Mouse (Mus musculus): ENCODE results near the gene Mbtps2. TPM values are rescaled to one million over a fixed set of nuclear protein-coding genes. Genes with fewer than 3 reads are reported as not detected.

The Mbtps2 gene
- polyA plus RNA-seq, 1 experiment from 2014 or later = 20.3 TPM

DNA sequence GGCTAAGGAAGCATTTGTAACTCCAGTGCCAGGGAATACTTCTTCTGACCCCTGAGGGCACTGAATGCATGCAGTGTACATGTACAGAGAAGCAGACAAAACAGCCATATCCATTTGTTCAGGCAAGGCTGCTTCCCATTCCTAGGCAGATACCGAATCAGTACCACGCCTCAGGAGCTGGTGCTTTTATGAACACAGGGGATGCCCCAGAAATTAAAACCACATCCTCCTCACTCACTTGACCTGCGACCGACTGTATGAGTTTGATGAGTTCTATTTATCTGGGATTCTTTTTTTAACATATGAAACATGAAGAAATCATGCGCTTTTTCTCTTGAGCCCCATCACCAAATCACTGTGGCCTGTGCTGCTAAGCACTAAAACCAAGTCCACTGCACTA lies 1.7 kb downstream of the Mbtps2 start:
- Histone ChIP-seq H3K9me3 (replicated peaks) (no peaks in the 10 kb centered on the region), H3K4me1 (replicated peaks) (peaks cover 6% of the 10 kb centered on the region), H3K27me3 (replicated peaks) (no peaks in the 10 kb centered on the region), H3K4me3 (peak overlapping the region; percentile 68; the same call in 1 of the 2 replicates), H3K4me2 (peak overlapping the region; percentile 64), H3K27ac (ENCODE audit: poor library complexity, severe bottlenecking) (no peak overlapping the region), H3K9ac (no peak overlapping the region), H3K36me3 (no peaks in the 10 kb centered on the region)
- no peak for ATAC-seq (ENCODE audit: insufficient number of reproducible peaks, low FRiP score)
- 68% methylated on average over 5 of the region's 5 CpGs for WGBS

DNA sequence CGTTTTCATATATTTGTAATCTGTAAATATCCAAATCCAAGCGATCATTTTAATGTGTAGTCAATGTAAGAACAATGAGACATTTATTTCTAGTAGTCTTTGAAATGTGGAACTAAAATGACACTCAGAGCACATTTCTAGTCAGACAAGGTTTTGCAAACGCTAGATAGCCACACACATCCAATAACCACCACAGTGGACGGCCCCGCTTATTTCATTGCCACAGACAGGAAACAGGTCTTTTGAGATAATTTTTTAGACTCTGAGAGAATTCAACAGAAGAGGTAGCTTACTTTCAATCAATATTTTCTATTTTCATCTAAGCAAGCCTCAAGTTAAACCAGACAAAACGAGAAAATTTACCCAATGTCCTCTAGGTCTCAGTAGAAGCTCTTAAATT lies 2.6 kb downstream of the Mbtps2 start:
- no peak overlapping the region for H3K9ac ChIP-seq
- H3K27ac ChIP-seq (ENCODE audit: poor library complexity, severe bottlenecking) = no peak overlapping the region
- H3K4me2 ChIP-seq = no peak overlapping the region
- no peaks in the 10 kb centered on the region for H3K27me3 ChIP-seq (replicated peaks)
- peaks cover 6% of the 10 kb centered on the region for H3K4me1 ChIP-seq (replicated peaks)
- no peak for ATAC-seq (ENCODE audit: insufficient number of reproducible peaks, low FRiP score)
- 59% methylated on average over 6 of the region's 6 CpGs for WGBS
- no peak overlapping the region for H3K4me3 ChIP-seq
- no peaks in the 10 kb centered on the region for H3K9me3 ChIP-seq (replicated peaks)
- 0 out of 2 replicates have a peak, but pooled peaks cover 2% of the 10 kb centered on the region for H3K36me3 ChIP-seq

DNA sequence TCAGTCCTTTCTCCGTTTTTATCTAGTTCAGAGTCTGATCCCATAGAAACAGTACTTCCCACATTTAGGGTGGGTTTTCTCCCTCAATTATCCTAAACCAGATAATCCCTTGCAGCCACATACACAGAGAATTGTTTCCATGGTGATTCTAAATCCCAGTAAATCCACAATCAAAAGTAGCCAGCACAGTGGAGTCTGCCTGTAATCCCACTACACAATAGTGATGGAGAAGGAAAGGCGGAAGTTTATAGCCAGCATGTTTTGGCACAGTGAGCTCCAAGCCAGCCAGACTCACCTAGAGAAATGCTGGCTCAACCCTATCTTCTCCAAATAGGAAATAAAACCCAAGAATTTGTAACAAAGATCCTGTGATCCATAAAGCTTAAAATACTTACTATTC lies 3.9 kb downstream of the Mbtps2 start:
- ATAC-seq (ENCODE audit: insufficient number of reproducible peaks, low FRiP score) = no peak
- Histone ChIP-seq H3K36me3 (peaks cover 11% of the 10 kb centered on the region), H3K4me3 (no peak overlapping the region), H3K9me3 (replicated peaks) (no peaks in the 10 kb centered on the region), H3K27ac (ENCODE audit: poor library complexity, severe bottlenecking) (no peak overlapping the region), H3K4me2 (no peak overlapping the region), H3K27me3 (replicated peaks) (no peaks in the 10 kb centered on the region), H3K9ac (no peak overlapping the region), H3K4me1 (replicated peaks) (peaks cover 6% of the 10 kb centered on the region)
- WGBS = 73% methylated on average over 2 of the region's 2 CpGs

- no peak for ATAC-seq (ENCODE audit: insufficient number of reproducible peaks, low FRiP score)
- 77% methylated on average over 5 of the region's 5 CpGs for WGBS
- Histone ChIP-seq H3K27ac (ENCODE audit: poor library complexity, severe bottlenecking) (no peak overlapping the region), H3K36me3 (peaks cover 25% of the 10 kb centered on the region), H3K9me3 (replicated peaks) (no peaks in the 10 kb centered on the region), H3K27me3 (replicated peaks) (no peaks in the 10 kb centered on the region), H3K4me1 (replicated peaks) (no peaks in the 10 kb centered on the region), H3K4me3 (no peak overlapping the region), H3K9ac (no peak overlapping the region), H3K4me2 (no peak overlapping the region)
Observed at GRCm38 (mm10) chrX:157587001-157587400, 11.5 kb downstream of the Mbtps2 start.

- no peak overlapping the region for H3K27ac ChIP-seq (ENCODE audit: poor library complexity, severe bottlenecking)
- H3K9me3 ChIP-seq (replicated peaks) = no peaks in the 10 kb centered on the region
- no peaks in the 10 kb centered on the region for H3K27me3 ChIP-seq (replicated peaks)
- no peak overlapping the region for H3K4me3 ChIP-seq
- peaks cover 25% of the 10 kb centered on the region for H3K36me3 ChIP-seq
- H3K9ac ChIP-seq = no peak overlapping the region
- no peaks in the 10 kb centered on the region for H3K4me1 ChIP-seq (replicated peaks)
- no peak for ATAC-seq (ENCODE audit: insufficient number of reproducible peaks, low FRiP score)
- no peak overlapping the region for H3K4me2 ChIP-seq
Observed at GRCm38 (mm10) chrX:157586397-157586796, 12.1 kb downstream of the Mbtps2 start.

GRCm38 (mm10) chrX:157579108-157579614 lies 19.4 kb downstream of the Mbtps2 start:
- 79% methylated on average over 6 of the region's 6 CpGs for WGBS
- H3K4me3 ChIP-seq = no peak overlapping the region
- H3K36me3 ChIP-seq = peaks cover 10% of the 10 kb centered on the region; the same call in 1 of the 2 replicates
- no peaks in the 10 kb centered on the region for H3K9me3 ChIP-seq (replicated peaks)
- H3K4me2 ChIP-seq = no peak overlapping the region
- no peak overlapping the region for H3K9ac ChIP-seq
- no peak overlapping the region for H3K27ac ChIP-seq (ENCODE audit: poor library complexity, severe bottlenecking)
- H3K27me3 ChIP-seq (replicated peaks) = no peaks in the 10 kb centered on the region
- no peaks in the 10 kb centered on the region for H3K4me1 ChIP-seq (replicated peaks)
- ATAC-seq (ENCODE audit: insufficient number of reproducible peaks, low FRiP score) = no peak

DNA sequence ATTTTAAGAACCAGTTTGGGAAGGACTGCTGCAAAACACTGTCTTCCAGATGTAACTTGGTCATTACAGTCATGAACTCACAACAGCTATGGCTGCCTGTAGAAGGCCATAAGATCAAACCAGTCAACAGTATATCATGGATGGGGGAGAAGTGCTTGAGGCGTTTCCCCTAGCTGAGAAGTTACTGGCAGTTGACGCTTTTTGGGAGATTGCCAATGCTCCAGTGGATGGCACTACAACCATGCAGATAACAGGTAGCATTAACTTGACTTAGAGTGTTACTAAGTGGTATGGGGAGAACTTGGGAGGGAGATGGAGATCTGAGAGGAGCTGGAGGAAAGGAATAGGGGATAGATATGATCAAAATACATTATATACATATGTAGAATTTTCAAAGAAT lies 23.8 kb downstream of the Mbtps2 start:
- 64% methylated on average over 2 of the region's 2 CpGs for WGBS
- no peak for ATAC-seq (ENCODE audit: insufficient number of reproducible peaks, low FRiP score)

GRCm38 (mm10) chrX:157568840-157569239 lies 29.7 kb downstream of the Mbtps2 start, which contains the start of gene Yy2:
Gene Yy2 (minus strand): TSS chrX:157568985.
- Histone ChIP-seq H3K4me1 (replicated peaks) (no peaks in the 10 kb centered on the region), H3K4me2 (no peak within 1 kb of the TSS), H3K27ac (ENCODE audit: poor library complexity, severe bottlenecking) (no peak within 1 kb of the TSS), H3K36me3 (peaks cover 15% of the 10 kb centered on the region), H3K9ac (no peak within 1 kb of the TSS), H3K4me3 (no peak within 1 kb of the TSS), H3K9me3 (replicated peaks) (no peaks in the 10 kb centered on the region), H3K27me3 (replicated peaks) (no peaks in the 10 kb centered on the region)
- no peak for ATAC-seq (ENCODE audit: insufficient number of reproducible peaks, low FRiP score)
- 79% methylated on average over 26 of the region's 26 CpGs for WGBS

More for the DNA sequence above, 23.8 kb downstream of the Mbtps2 start:
- no peak overlapping the region for H3K27ac ChIP-seq (ENCODE audit: poor library complexity, severe bottlenecking)
- no peaks in the 10 kb centered on the region for H3K27me3 ChIP-seq (replicated peaks)
- peaks cover 15% of the 10 kb centered on the region for H3K36me3 ChIP-seq
- no peak overlapping the region for H3K4me2 ChIP-seq
- no peak overlapping the region for H3K9ac ChIP-seq
- no peak overlapping the region for H3K4me3 ChIP-seq
- no peaks in the 10 kb centered on the region for H3K4me1 ChIP-seq (replicated peaks)
- no peaks in the 10 kb centered on the region for H3K9me3 ChIP-seq (replicated peaks)

DNA sequence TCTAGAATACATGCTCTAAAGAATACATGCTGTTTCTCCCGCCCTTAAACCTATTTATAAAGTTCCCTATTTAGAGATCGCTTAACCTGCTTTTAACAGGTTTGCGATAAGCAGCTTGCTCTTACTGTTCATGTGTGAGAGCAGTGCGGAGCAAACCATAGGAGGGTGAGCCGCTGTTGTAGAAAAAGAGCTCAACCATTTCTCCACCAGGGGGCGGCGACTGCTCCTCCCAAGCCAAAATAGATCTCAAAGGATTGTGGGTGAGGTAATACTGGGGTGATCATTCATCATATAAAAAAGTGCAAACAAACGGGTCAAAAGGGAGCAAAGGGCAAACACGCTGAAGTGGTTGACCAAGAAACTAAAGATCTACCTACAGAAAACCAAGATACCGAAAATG lies 34.7 kb downstream of the Mbtps2 start:
- no peak overlapping the region for H3K27ac ChIP-seq (ENCODE audit: poor library complexity, severe bottlenecking)
- no peak overlapping the region for H3K4me3 ChIP-seq
- H3K36me3 ChIP-seq = peaks cover 7% of the 10 kb centered on the region; the same call in 1 of the 2 replicates
- H3K4me1 ChIP-seq (replicated peaks) = no peaks in the 10 kb centered on the region
- no peak overlapping the region for H3K9ac ChIP-seq
- H3K27me3 ChIP-seq (replicated peaks) = no peaks in the 10 kb centered on the region
- WGBS = 78% methylated on average over 10 of the region's 10 CpGs
- H3K9me3 ChIP-seq (replicated peaks) = no peaks in the 10 kb centered on the region
- no peak overlapping the region for H3K4me2 ChIP-seq
- ATAC-seq (ENCODE audit: insufficient number of reproducible peaks, low FRiP score) = no peak

GRCm38 (mm10) chrX:157547082-157547481 lies 51.4 kb downstream of the Mbtps2 start:
- no peak for ATAC-seq (ENCODE audit: insufficient number of reproducible peaks, low FRiP score)
- peaks cover 2% of the 10 kb centered on the region; the same call in 1 of the 2 replicates for H3K36me3 ChIP-seq
- H3K9ac ChIP-seq = no peak overlapping the region
- H3K4me3 ChIP-seq = no peak overlapping the region
- H3K4me2 ChIP-seq = no peak overlapping the region
- no peaks in the 10 kb centered on the region for H3K9me3 ChIP-seq (replicated peaks)
- no peaks in the 10 kb centered on the region for H3K4me1 ChIP-seq (replicated peaks)
- H3K27ac ChIP-seq (ENCODE audit: poor library complexity, severe bottlenecking) = no peak overlapping the region
- H3K27me3 ChIP-seq (replicated peaks) = no peaks in the 10 kb centered on the region
- WGBS = 21% methylated on average over 3 of the region's 3 CpGs

- H3K36me3 ChIP-seq = no peaks in the 10 kb centered on the region
- no peaks in the 10 kb centered on the region for H3K9me3 ChIP-seq (replicated peaks)
- no peak overlapping the region for H3K27ac ChIP-seq (ENCODE audit: poor library complexity, severe bottlenecking)
- no peak for ATAC-seq (ENCODE audit: insufficient number of reproducible peaks, low FRiP score)
- 57% methylated on average over 5 of the region's 5 CpGs for WGBS
- H3K4me3 ChIP-seq = no peak overlapping the region
- H3K9ac ChIP-seq = no peak overlapping the region
- no peak overlapping the region for H3K4me2 ChIP-seq
- no peaks in the 10 kb centered on the region for H3K27me3 ChIP-seq (replicated peaks)
- 0 out of 2 replicates have a peak, but pooled peaks cover 3% of the 10 kb centered on the region for H3K4me1 ChIP-seq (replicated peaks)
Observed at GRCm38 (mm10) chrX:157506400-157506799, 92.1 kb downstream of the Mbtps2 start.

DNA sequence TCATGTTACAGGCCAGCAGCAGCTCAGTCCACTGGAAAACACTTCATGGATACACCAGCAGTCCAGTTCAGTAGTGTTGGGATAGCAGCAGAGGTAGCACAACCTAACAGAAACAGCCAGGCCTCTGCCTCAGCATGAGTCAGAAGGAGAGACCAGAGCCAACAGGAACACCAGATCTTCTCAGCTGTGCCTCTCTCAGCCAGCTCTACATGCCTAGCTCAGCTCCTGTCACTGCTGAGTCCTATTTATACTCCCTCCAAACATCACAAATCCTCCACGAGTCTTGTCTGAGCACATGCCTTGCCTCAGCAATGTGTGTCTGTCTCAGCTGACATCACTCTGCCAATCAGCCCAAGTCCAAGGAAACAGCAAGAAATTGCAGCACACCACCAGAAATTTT lies 94.0 kb downstream of the Mbtps2 start:
- 46% methylated on average over 1 of the region's 1 CpGs for WGBS

More for the DNA sequence above, 94.0 kb downstream of the Mbtps2 start:
- no peaks in the 10 kb centered on the region for H3K36me3 ChIP-seq
- H3K27me3 ChIP-seq (replicated peaks) = no peaks in the 10 kb centered on the region
- H3K27ac ChIP-seq (ENCODE audit: poor library complexity, severe bottlenecking) = no peak overlapping the region
- H3K4me2 ChIP-seq = no peak overlapping the region
- H3K9ac ChIP-seq = no peak overlapping the region
- 0 out of 2 replicates have a peak, but pooled peaks cover 3% of the 10 kb centered on the region for H3K4me1 ChIP-seq (replicated peaks)
- ATAC-seq (ENCODE audit: insufficient number of reproducible peaks, low FRiP score) = no peak
- H3K9me3 ChIP-seq (replicated peaks) = no peaks in the 10 kb centered on the region
- H3K4me3 ChIP-seq = no peak overlapping the region

Measured in heart, embryonic 12.5 days (tissue).